Mouse (Mus musculus) hindlimb bud, embryonic 11.5 days (tissue): ENCODE data around the gene Rbfox2.

ENCODE experiments used
- DNase-seq: peaks from one replicate; pipeline ENCODE4 v3.0.0-alpha.2; 2012; ENCODE audit warnings: low read depth, low spot score; ENCODE audit errors: extremely low spot score

The Rbfox2 gene

GRCm38 (mm10) chr15:77037278-77038161 lies 269.3 kb downstream of the Rbfox2 start:
- no peak for DNase-seq

DNA sequence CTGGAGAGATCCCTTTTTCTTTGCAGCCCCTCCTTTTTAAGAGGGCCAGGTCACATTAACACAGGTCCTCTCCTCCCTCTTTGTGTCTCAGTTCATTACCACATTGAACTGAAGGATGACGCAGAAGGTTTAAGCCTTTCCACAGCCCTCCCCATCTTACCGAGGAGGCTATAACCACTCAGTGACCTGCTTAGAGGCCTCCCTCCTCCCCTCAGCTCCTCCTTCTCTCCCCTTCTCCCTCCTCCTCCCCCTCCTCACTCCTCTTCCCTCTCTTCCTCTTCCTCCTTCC lies 269.9 kb downstream of the Rbfox2 start:
- DNase-seq = no peak

DNA sequence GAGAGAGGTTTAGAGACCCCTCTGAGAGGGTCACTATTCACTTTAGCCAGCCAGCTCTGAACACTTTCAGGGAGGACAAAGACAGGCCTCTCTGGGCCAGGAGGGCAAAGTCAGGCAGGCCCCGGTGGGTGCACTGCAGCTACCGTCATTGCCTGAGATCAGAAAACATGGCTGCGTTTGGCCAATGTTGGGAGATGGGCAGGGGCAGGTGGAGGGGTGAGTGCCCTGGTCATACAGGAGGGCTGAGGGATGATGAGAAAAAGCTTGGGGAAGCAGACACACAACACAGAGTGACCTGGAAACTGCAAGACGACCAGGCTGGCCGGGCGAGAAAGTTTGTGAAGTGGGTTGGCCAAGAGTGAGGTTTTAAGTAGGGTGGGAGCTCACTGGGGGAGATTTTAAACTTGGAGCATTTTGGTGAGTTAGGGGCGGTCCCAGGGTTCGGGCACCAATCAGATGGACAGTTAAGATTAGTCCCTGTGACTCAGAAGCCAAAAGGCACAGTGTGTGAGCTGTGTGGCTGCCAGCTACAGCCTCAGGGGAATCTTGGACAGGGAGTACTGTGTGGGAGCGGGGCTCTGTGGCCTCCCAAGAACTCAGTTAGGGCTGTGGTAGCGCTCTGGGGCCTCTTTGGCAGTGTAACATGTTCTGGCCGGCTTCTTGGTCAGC lies 270.4 kb downstream of the Rbfox2 start:
- no peak for DNase-seq

DNA sequence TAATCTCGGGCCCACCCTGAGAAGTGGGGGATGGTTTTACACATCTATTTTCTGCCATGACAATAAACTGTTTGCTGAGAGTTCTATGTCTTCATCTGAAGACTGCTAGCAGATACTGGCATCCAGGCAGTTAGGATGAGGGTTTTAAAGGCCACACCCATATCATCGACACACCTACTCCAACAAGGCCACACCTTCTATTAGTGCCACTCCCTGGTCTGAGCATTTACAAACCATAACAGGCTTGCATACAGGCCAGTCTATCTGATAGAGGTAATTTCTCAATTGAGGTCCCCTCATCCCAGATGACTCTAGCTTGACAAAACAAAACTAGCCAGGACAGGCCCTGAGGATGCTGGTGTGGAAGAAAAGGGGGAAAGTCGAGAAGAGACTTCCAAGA lies 271.2 kb downstream of the Rbfox2 start:
- DNase-seq = no peak

- no peak for DNase-seq
These were observed 272.3 kb downstream of the Rbfox2 start for GRCm38 (mm10) chr15:77034526-77034925.

DNA sequence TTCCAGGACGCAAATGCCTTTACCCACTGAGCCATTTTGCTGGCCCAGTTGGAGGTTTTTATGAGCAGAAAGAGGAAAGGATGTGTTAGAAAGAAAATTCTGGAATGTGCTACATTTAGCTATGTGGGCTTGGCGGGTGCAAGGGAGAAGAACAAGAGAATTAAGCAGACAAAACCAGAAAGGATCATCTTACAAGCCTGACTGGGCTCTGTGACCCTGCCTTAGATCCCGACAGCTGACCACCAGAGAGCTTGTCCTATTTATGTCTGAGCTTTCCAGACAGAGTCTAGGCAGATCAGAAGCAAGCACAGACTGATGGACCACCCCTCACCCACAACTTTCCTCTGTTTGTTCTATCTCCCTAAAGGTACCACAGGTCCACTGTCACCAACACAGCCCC lies 275.5 kb downstream of the Rbfox2 start:
- no peak for DNase-seq

DNA sequence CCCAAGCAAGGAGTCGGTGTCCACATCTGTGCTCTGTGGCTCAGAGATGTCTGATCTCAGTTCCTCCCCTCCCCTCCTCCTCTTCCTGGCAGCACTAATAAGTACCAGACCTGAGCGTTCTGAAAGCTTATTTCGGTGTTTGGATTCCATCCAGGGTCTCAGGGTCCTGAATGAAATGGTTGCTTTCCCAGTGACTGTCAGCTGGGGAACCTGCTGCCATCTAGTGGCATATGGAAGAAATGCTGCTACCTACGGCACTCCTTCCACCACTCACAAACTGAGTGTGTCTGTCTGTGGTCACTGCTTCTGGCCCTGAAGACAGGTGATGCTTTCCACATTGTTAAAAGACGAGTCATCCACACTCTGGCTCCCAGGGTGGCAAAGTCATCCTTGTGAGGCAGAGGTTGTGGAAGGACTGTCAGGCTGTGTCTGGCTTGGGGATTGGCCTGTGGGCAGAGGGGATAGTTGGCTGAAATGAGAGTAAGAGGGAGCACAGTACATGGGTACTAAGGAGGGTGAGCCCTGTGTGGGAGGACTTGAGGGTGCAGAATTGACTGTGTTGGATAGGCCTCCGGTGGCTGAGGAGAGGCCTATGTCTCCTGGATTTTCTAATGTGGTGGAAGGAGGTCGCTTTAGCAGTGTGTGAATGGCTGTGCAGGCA lies 277.3 kb downstream of the Rbfox2 start:
- peak; percentile 89 for DNase-seq
